Mouse (Mus musculus): ENCODE data around the gene Vmn2r86. TPM values are rescaled to one million over a fixed set of nuclear protein-coding genes. Genes with fewer than 3 reads are reported as not detected.
"Not testable (repeated sequence)": the region's sequence is repeated elsewhere in the genome, so short reads cannot be mapped to it uniquely, and the experiment has no call there.

Vmn2r86 gene
- total and polyA plus RNA-seq, 2 experiments from 2014 or later = 0.04 to 0.33 TPM

DNA sequence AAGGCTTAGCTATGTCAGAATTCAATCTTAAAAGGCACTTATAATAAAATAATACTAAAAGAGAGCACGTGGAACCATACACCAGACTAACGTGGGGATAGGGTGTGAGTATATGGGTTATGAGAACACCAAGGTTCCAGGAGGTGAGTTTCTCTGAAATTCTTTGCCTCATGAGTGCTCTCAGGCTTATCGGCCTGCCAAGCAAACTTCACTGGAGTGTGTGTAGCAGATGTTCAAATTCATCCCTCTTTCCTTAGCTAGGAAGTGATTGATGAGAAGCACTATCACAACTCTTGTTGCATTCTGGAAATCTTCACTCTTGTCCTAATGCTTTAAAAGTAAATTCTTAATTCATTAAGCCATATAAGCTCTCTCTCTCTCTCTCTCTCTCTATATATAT lies 35.4 kb downstream of the Vmn2r86 start:
- Histone ChIP-seq H3K27ac (ENCODE audit: low read depth, low read length) (no peak overlapping the region), H3K9ac (replicated peaks; ENCODE audit: low read length, poor library complexity, severe bottlenecking) (no peak overlapping the region), H3K27me3 (ENCODE audit: insufficient read depth, low read length) (no peaks in the 10 kb centered on the region), H3K4me2 (ENCODE audit: low read depth, low read length, poor library complexity, severe bottlenecking) (no peak overlapping the region), H3K9me3 (ENCODE audit: low read length) (no peaks in the 10 kb centered on the region), H3K4me1 (ENCODE audit: insufficient read depth, low read length) (no peaks in the 10 kb centered on the region), H3K4me3 (ENCODE audit: low read depth, low read length) (no peak overlapping the region), H3K36me3 (ENCODE audit: insufficient read depth, low read length) (no peaks in the 10 kb centered on the region)
- DNase-seq (ENCODE audit: low spot score) (no peak), ATAC-seq (ENCODE audit: low FRiP score) (no peak)
- WGBS = 79% methylated on average over 3 of the region's 3 CpGs
- TF ChIP-seq CTCF (IDR thresholded peaks at IDR 0.05) = no peak

DNA sequence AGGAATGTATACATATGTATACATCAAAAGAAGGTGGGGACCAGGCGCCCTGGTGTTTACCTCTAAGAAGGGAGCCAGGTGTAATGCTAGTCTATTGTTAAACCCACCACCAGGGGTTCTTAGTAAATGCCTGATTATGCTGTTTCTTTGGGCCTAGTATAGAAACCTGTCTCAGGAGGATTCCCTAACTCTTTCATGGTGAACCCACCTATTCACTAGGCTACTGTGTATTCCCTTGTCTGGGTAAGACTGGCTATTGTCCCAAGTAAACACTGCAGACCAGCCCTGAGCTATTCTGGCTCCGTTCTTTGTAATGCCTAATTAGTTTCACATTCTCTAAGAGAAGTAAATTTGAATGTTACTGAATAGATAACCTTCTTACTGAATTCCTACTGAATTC lies 35.9 kb downstream of the Vmn2r86 start:
- H3K27me3 ChIP-seq (ENCODE audit: insufficient read depth, low read length); H3K9ac ChIP-seq (replicated peaks; ENCODE audit: low read length, poor library complexity, severe bottlenecking); H3K4me3 ChIP-seq (ENCODE audit: low read depth, low read length); H3K36me3 ChIP-seq (ENCODE audit: insufficient read depth, low read length); H3K4me2 ChIP-seq (ENCODE audit: low read depth, low read length, poor library complexity, severe bottlenecking); H3K4me1 ChIP-seq (ENCODE audit: insufficient read depth, low read length); H3K27ac ChIP-seq (ENCODE audit: low read depth, low read length); H3K9me3 ChIP-seq (ENCODE audit: low read length); ATAC-seq (ENCODE audit: low FRiP score); DNase-seq (ENCODE audit: low spot score): not testable (repeated sequence)
- WGBS = 53% methylated on average over 2 of the region's 2 CpGs

DNA sequence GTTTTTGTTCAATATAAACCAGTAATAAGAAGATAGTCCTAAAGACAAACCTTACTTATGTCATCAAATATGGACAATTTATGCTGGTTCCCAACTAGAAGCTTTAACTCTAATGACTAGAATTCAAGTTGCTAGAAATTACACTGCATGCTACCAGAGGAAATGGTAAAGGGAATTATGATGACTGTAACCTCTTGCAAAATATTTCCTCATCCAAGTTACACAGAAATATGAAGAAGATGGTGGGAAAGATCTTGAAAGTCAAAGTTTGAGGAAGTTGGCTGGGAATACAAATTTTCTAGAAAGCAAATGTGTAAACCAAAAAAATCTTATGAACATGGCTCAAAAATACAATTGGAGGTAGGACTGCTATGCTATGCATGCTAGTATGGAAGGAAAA lies 39.5 kb downstream of the Vmn2r86 start:
- H3K4me3 ChIP-seq (ENCODE audit: low read depth, low read length); DNase-seq (ENCODE audit: low spot score); H3K27ac ChIP-seq (ENCODE audit: low read depth, low read length); H3K4me2 ChIP-seq (ENCODE audit: low read depth, low read length, poor library complexity, severe bottlenecking); H3K9me3 ChIP-seq (ENCODE audit: low read length); H3K36me3 ChIP-seq (ENCODE audit: insufficient read depth, low read length); H3K9ac ChIP-seq (replicated peaks; ENCODE audit: low read length, poor library complexity, severe bottlenecking); ATAC-seq (ENCODE audit: low FRiP score); H3K27me3 ChIP-seq (ENCODE audit: insufficient read depth, low read length); H3K4me1 ChIP-seq (ENCODE audit: insufficient read depth, low read length): not testable (repeated sequence)

DNA sequence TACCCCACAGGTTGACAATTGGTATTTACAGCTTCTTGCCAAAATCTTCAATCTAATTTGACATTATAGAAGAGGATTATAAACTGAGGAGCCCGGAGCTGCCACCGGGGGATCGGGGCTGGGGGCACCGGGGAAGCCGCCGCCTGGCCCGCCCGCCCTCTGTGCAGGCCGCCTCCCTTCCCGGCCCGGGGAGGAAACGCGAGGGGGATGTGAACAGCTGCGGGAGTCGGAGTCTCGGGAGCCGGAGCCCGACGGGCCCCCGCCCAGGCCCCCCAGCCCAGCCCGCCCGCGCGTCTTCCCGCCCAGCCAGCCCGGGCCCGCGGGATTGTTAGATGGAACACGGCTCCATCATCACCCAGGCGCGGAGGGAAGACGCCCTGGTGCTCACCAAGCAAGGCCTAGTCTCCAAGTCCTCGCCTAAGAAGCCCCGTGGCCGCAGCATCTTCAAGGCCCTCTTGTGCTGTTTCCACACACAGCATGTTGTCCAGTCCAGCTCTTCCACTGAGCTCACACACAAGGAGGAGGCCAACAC lies 43.6 kb downstream of the Vmn2r86 start:
- not testable (repeated sequence) for H3K4me2 ChIP-seq (ENCODE audit: low read depth, low read length, poor library complexity, severe bottlenecking); H3K9ac ChIP-seq (replicated peaks; ENCODE audit: low read length, poor library complexity, severe bottlenecking); H3K4me1 ChIP-seq (ENCODE audit: insufficient read depth, low read length); DNase-seq (ENCODE audit: low spot score); ATAC-seq (ENCODE audit: low FRiP score); H3K4me3 ChIP-seq (ENCODE audit: low read depth, low read length); H3K36me3 ChIP-seq (ENCODE audit: insufficient read depth, low read length); H3K27me3 ChIP-seq (ENCODE audit: insufficient read depth, low read length); H3K27ac ChIP-seq (ENCODE audit: low read depth, low read length); H3K9me3 ChIP-seq (ENCODE audit: low read length)
- WGBS = 87% methylated on average over 15 of the region's 35 CpGs

DNA sequence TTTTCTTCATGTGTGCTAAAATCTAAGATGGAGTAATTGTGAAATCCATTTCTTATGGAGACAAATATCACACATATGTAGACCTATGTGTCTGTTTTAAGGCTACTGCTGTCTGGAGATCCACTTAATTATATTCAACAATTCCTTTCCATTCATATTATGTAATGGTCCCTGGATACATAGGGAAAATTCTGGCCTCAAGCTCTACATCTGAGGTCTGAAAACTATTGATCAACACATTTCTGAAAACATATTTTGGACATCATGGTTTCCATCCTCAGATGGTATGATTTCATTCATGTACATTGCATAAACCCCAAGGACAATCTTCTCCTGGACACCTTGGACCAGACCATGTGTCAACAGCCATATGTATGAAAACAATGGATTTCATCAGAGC lies 61.6 kb downstream of the Vmn2r86 start, which contains the start of gene Vmn2r84:
Gene Vmn2r84, minus strand, starts transcription at position 101 of the 400 bp plus-strand sequence.
- no peak within 1 kb of the TSS for H3K4me3 ChIP-seq (ENCODE audit: low read depth, low read length)
- H3K27me3 ChIP-seq (ENCODE audit: insufficient read depth, low read length) = no peaks in the 10 kb centered on the region
- H3K4me1 ChIP-seq (ENCODE audit: insufficient read depth, low read length) = no peaks in the 10 kb centered on the region
- H3K9ac ChIP-seq (replicated peaks; ENCODE audit: low read length, poor library complexity, severe bottlenecking) = no peak within 1 kb of the TSS
- H3K9me3 ChIP-seq (ENCODE audit: low read length) = no peaks in the 10 kb centered on the region
- DNase-seq (ENCODE audit: low spot score) (no peak), ATAC-seq (ENCODE audit: low FRiP score) (no peak)
- no peak within 1 kb of the TSS for H3K4me2 ChIP-seq (ENCODE audit: low read depth, low read length, poor library complexity, severe bottlenecking)
- H3K36me3 ChIP-seq (ENCODE audit: insufficient read depth, low read length) = no peaks in the 10 kb centered on the region
- TF ChIP-seq CTCF (IDR thresholded peaks at IDR 0.05) = no peak
- H3K27ac ChIP-seq (ENCODE audit: low read depth, low read length) = no peak within 1 kb of the TSS

Other genes starting within 250 kb of the Vmn2r86 start
- not detected in 2 replicates for gene Olfr827, start 241.6 kb downstream of the Vmn2r86 start, total RNA-seq (2014; rRNA removed)
- gene Olfr827, start 241.6 kb downstream of the Vmn2r86 start, polyA plus RNA-seq (2015; fragmentation: Nextera tagmentation; extraction: Ambion mirVana) = not detected in 2 replicates
- 0.47 and 0.77 TPM in 2 replicates for gene Neurod4, start 175.8 kb downstream of the Vmn2r86 start, total RNA-seq (2014; rRNA removed)
- gene Neurod4, start 175.8 kb downstream of the Vmn2r86 start, polyA plus RNA-seq (2015; fragmentation: Nextera tagmentation; extraction: Ambion mirVana) = 0.12 and 0.52 TPM in 2 replicates
- gene Tespa1, start 133.2 kb downstream of the Vmn2r86 start, total RNA-seq (2014; rRNA removed) = not detected in 2 replicates
- gene Tespa1, start 133.2 kb downstream of the Vmn2r86 start, polyA plus RNA-seq (2015; fragmentation: Nextera tagmentation; extraction: Ambion mirVana) = not detected in 2 replicates
- 0.05 and 0.28 TPM in 2 replicates for gene Vmn2r84, start 61.7 kb downstream of the Vmn2r86 start, total RNA-seq (2014; rRNA removed)
- gene Vmn2r84, start 61.7 kb downstream of the Vmn2r86 start, polyA plus RNA-seq (2015; fragmentation: Nextera tagmentation; extraction: Ambion mirVana) = 0.02 TPM in 1 of 2 replicates, not detected in the other
- 0.16 and 0.47 TPM in 2 replicates for gene Vmn2r85, start 26.3 kb downstream of the Vmn2r86 start, total RNA-seq (2014; rRNA removed)
- gene Vmn2r85, start 26.3 kb downstream of the Vmn2r86 start, polyA plus RNA-seq (2015; fragmentation: Nextera tagmentation; extraction: Ambion mirVana) = 0.02 and 0.04 TPM in 2 replicates
- 0.44 and 0.85 TPM in 2 replicates for gene Vmn2r87, start 41.3 kb upstream of the Vmn2r86 start, total RNA-seq (2014; rRNA removed)
- gene Vmn2r87, start 41.3 kb upstream of the Vmn2r86 start, polyA plus RNA-seq (2015; fragmentation: Nextera tagmentation; extraction: Ambion mirVana) = 0.06 and 0.10 TPM in 2 replicates

All from midbrain, postnatal 0 days (tissue).